Mouse (Mus musculus) small intestine, adult 2 months (tissue): ENCODE data around the gene Cadps2. TPM values are rescaled to one million over a fixed set of nuclear protein-coding genes. Genes with fewer than 3 reads are reported as not detected.

ENCODE experiments used
- H3K27ac ChIP-seq: fragments of 200-500 bp; 2 replicates; pipeline ENCODE4 v1.5.1; 2012; ENCODE audit warnings: low read depth, low read length, control low read depth, inconsistent platforms; ENCODE audit not compliant: insufficient read depth
- H3K27me3 ChIP-seq: fragments of 200-500 bp; 2 replicates; pipeline ENCODE4 v1.6.1; 2012; ENCODE audit warnings: mild to moderate bottlenecking, moderate library complexity, low read length, inconsistent platforms; ENCODE audit not compliant: control insufficient read depth, insufficient read depth
- H3K36me3 ChIP-seq: fragments of 200-500 bp; 2 replicates; pipeline ENCODE4 v1.6.1; 2012; ENCODE audit warnings: mild to moderate bottlenecking, low read length, control low read depth, inconsistent platforms; ENCODE audit not compliant: control insufficient read depth, insufficient read depth
- H3K4me1 ChIP-seq: fragments of 200-500 bp; 2 replicates; pipeline ENCODE4 v1.6.1; 2012; ENCODE audit warnings: low read length, inconsistent platforms, mixed read lengths; ENCODE audit not compliant: control insufficient read depth, insufficient read depth, insufficient read length
- H3K4me3 ChIP-seq: fragments of 200-500 bp; 2 replicates; pipeline ENCODE4 v1.5.1; 2012; ENCODE audit warnings: low read depth, mild to moderate bottlenecking, control low read depth, inconsistent platforms, low read length, moderate library complexity
- CTCF ChIP-seq: fragments of 200-500 bp; IDR thresholded peaks from 2 replicates; pipeline ENCODE4 v1.5.1; 2012; ENCODE audit warnings: low read depth, mild to moderate bottlenecking, control low read depth, inconsistent platforms, low read length, moderate library complexity, mixed read lengths; ENCODE audit not compliant: insufficient replicate concordance, insufficient read length; ENCODE audit errors: extremely low read depth
- POLR2A ChIP-seq: fragments of 200-500 bp; IDR thresholded peaks from 2 replicates; pipeline ENCODE4 v1.6.1; 2012; ENCODE audit warnings: low read depth, mild to moderate bottlenecking, control low read depth, inconsistent platforms, low read length, moderate library complexity
- WGBS: fragments of 180-500 bp; shearing (Covaris S2); methylation state at CpG from one replicate; pipeline ENCODE4 v1.1.7; 2018; 5-methylcytosine and 5-hydroxymethylcytosine counted together
- polyA plus RNA-seq: library from polyadenylated mRNA; depleted of rRNA; stranded (reverse); fragments of >200 nt; gene quantifications from 2 replicates; pipeline ENCODE4 v1.2.3, GENCODE M21; 2012

The Cadps2 gene
- polyA plus RNA-seq, 1 experiment = 3.6 TPM

DNA sequence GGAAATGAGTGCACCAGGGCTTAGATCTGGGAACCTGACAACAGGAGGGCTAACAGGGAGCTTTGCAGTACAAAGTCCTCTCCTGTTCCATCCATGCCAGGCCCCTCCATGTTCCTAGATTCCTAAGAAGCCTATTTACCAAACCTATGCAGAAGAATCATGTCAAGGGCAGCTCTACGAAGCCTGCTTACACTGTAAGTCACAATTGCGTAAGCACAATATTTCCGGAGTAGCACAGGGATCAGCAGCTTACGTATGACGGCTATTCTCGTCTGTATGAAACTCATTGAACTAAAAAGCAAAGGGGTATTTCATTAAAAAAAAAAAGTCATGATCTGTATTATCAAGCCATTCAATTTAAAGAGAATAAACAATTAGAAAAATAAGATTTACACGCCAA is 462.9 kb downstream of the Cadps2 start:
- Histone ChIP-seq H3K4me3 (no peak overlapping the region), H3K4me1 (no peaks in the 10 kb centered on the region), H3K27ac (no peak overlapping the region), H3K36me3 (no peaks in the 10 kb centered on the region), H3K27me3 (no peaks in the 10 kb centered on the region)
- WGBS = 86% methylated on average over 7 of the region's 7 CpGs
- TF ChIP-seq POLR2A = no peak
- TF ChIP-seq CTCF = no peak

DNA sequence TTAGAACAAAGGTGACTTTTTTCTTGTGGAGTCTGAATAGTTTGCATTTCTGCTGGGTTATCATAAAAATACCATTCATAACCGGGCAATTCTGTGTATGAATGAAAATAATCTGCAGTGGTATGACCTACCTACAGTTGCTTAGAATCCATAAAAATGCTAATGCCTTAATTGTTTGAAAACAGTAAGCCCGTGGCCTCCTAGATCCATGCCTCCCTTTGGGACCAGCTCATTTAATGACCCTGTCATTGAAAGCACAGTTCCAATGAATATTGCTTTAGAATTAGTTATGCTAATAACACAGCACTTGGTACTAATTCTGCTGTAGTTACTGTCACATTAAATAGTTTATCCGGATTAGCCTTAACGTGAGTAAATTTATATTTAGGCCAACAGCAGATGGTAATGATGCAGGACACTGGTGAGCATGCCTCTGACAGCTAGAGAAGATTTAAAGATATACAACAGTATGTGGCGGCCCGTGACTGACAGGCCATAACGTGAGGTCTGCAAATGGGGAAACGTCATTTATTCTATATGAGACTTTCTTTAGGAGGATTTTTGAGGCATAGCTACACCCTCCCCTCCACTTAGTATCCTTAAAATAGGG is 477.3 kb downstream of the Cadps2 start:
- no peaks in the 10 kb centered on the region for H3K27me3 ChIP-seq
- no peak overlapping the region for H3K27ac ChIP-seq
- no peaks in the 10 kb centered on the region for H3K36me3 ChIP-seq
- TF ChIP-seq CTCF (no peak), POLR2A (no peak)
- no peak overlapping the region for H3K4me3 ChIP-seq
- no peaks in the 10 kb centered on the region for H3K4me1 ChIP-seq
- WGBS = 79% methylated on average over 8 of the region's 8 CpGs

DNA sequence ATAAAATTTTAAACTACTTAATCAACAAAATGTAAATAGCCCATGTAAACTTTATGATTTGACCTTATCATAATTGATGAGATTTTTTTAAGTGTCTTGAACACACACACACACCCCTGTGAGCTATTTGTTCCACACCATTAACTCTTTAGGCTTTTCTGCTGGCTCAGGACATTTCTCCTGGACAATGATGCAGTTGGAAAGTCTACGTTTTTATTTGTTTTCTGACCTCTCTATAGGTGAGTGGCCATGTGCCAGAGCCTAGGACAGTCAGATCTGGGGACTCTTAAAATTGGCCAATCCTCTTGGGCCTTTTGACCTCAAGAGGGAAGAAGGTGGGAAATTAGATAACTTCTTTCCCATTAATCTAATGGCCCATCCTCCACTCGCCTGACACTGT is 478.6 kb downstream of the Cadps2 start:
- Histone ChIP-seq H3K4me1 (no peaks in the 10 kb centered on the region), H3K4me3 (no peak overlapping the region), H3K27me3 (no peaks in the 10 kb centered on the region), H3K36me3 (no peaks in the 10 kb centered on the region), H3K27ac (no peak overlapping the region)
- 74% methylated on average over 2 of the region's 2 CpGs for WGBS
- no peak for TF ChIP-seq POLR2A
- no peak for TF ChIP-seq CTCF

DNA sequence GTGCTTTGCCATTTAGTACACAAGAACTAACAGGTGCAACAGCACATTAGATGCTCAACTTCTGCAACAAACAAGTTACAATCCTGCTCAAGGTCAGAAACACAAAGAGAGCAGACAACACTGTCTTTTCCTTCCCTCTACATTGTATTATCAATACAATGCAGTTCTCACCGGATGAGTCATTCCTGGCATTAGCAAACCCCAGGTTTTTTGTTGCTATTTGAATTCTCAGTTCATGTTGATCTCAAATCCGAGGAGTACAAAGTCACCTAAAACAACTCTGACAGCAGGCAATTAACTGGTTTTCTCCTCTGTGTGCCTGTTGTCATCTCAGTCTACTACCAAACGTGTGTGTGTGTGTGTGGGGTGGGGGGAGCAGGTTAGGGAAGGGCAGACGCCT is 483.1 kb downstream of the Cadps2 start:
- 56% methylated on average over 4 of the region's 4 CpGs for WGBS
- no peak overlapping the region for H3K4me3 ChIP-seq
- H3K36me3 ChIP-seq = no peaks in the 10 kb centered on the region
- no peak overlapping the region for H3K27ac ChIP-seq
- no peaks in the 10 kb centered on the region for H3K27me3 ChIP-seq
- no peak for TF ChIP-seq CTCF
- no peak for TF ChIP-seq POLR2A
- no peaks in the 10 kb centered on the region for H3K4me1 ChIP-seq

DNA sequence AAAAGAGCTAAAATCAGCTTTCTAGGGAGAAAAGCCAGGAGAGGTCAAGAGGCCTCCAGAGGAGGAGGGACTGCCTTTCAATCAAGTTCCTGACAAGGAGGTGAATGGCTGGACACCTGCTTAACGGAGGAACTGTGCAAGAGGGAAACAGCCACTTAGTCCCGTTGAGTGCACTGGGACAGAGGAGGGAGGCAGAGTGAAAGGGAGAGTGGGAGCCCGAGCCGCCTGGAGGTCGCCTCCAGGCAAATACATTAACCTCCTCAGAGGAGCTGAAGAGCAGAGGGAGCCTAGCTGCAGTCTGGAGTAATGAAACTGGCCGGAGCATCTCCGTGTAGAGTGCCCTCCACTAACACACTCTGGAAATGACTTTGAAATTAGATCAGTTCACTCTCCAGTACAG is 485.7 kb downstream of the Cadps2 start:
- Histone ChIP-seq H3K27ac (no peak overlapping the region), H3K4me3 (no peak overlapping the region), H3K27me3 (no peaks in the 10 kb centered on the region), H3K4me1 (no peaks in the 10 kb centered on the region), H3K36me3 (no peaks in the 10 kb centered on the region)
- TF ChIP-seq CTCF = no peak
- no peak for TF ChIP-seq POLR2A
- WGBS = 44% methylated on average over 7 of the region's 7 CpGs

DNA sequence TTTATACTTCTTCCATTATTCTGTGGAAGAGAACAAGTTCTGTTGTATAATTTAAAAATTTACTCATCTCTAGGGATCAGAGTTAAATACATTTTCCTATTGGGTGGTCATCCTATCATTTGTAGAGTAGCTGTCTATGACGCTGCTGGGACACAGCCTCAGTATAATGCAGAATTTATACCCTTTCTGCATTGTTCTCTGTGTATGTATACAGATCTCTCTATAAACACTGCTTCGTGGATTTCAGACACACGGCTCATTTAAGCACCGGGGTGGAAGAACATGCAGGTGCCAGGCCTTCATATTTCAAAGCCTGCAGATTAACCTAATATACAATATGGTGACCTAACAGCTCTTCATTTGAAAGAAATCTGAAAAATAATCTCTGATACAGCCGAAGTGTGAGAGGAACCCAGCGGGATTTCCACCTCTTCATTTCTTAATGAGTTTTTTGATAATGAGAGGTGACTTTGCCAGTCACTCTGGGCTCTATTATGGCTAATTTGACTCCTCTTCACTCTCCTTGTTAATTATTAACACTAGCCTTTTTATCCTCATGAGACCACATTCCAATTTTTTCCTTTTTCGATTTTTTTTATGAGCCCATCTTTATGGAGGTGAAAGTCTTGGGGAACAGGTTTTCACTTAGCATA is 501.7 kb downstream of the Cadps2 start:
- no peaks in the 10 kb centered on the region for H3K36me3 ChIP-seq
- no peak for TF ChIP-seq POLR2A
- no peak for TF ChIP-seq CTCF
- no peaks in the 10 kb centered on the region for H3K27me3 ChIP-seq
- no peaks in the 10 kb centered on the region for H3K4me1 ChIP-seq
- no peak overlapping the region for H3K27ac ChIP-seq
- WGBS = 50% methylated on average over 7 of the region's 7 CpGs
- H3K4me3 ChIP-seq = no peak overlapping the region

DNA sequence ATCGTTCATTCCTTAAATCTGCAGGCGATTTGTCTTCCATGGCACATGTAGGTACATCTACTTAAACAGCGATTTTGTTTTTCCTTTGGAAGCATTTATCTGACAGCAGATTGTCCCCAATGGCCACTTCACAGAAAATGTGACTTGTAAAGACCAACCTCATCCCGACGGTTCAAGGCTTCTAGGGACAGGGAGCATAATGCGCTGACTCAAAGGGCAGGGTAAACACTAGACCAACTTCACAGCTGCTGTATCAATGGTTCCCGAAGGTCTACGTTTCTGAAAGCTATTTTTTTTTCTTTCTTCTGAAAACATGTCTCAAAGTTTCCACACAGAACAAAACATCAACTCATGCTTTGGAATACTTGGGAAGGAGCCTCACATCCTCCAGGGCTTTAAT is 524.3 kb downstream of the Cadps2 start:
- 84% methylated on average over 8 of the region's 8 CpGs for WGBS
- Histone ChIP-seq H3K4me3 (no peak overlapping the region), H3K27ac (no peak overlapping the region), H3K4me1 (no peaks in the 10 kb centered on the region), H3K36me3 (no peaks in the 10 kb centered on the region), H3K27me3 (no peaks in the 10 kb centered on the region)
- no peak for TF ChIP-seq POLR2A
- no peak for TF ChIP-seq CTCF
